Mouse (Mus musculus): ENCODE results near the gene Ddx56. TPM values are rescaled to one million over a fixed set of nuclear protein-coding genes. Genes with fewer than 3 reads are reported as not detected.

Gene Ddx56
- polyA plus RNA-seq, 1 experiment from 2014 or later: 64.2 TPM

- peak overlapping the region; percentile 94 for H3K27ac ChIP-seq (ENCODE audit: poor library complexity, severe bottlenecking)
- peaks cover 14% of the 10 kb centered on the region for H3K4me1 ChIP-seq (replicated peaks)
- H3K27me3 ChIP-seq (replicated peaks): no peaks in the 10 kb centered on the region
- H3K9ac ChIP-seq: peak overlapping the region; percentile 89
- WGBS: 9% methylated on average over 33 of the region's 33 CpGs
- peak; percentile 23 for ATAC-seq (ENCODE audit: insufficient number of reproducible peaks, low FRiP score)
- peak overlapping the region; percentile 83 for H3K4me3 ChIP-seq
- peaks cover 9% of the 10 kb centered on the region for H3K36me3 ChIP-seq
- no peaks in the 10 kb centered on the region for H3K9me3 ChIP-seq (replicated peaks)
- peak overlapping the region; percentile 68 for H3K4me2 ChIP-seq
Observed at GRCm38 (mm10) chr11:6292116-6292987, 24.8 kb upstream of the Ddx56 start.

GRCm38 (mm10) chr11:6291401-6292115 is 24.0 kb upstream of the Ddx56 start, which contains the start of gene Ogdh:
Gene Ogdh (plus strand): TSS chr11:6291633.
- H3K9me3 ChIP-seq (replicated peaks): no peaks in the 10 kb centered on the region
- ATAC-seq (ENCODE audit: insufficient number of reproducible peaks, low FRiP score): peak; percentile 96
- H3K9ac ChIP-seq: peak within 1 kb of the TSS; percentile 89
- H3K27ac ChIP-seq (ENCODE audit: poor library complexity, severe bottlenecking): peak within 1 kb of the TSS; percentile 94
- H3K4me3 ChIP-seq: peak within 1 kb of the TSS; percentile 83
- H3K4me1 ChIP-seq (replicated peaks): peaks cover 14% of the 10 kb centered on the region
- under 1% methylated on average over 77 of the region's 77 CpGs for WGBS
- H3K27me3 ChIP-seq (replicated peaks): no peaks in the 10 kb centered on the region
- peaks cover under 1% of the 10 kb centered on the region; the same call in 1 of the 2 replicates for H3K36me3 ChIP-seq
- peak within 1 kb of the TSS; percentile 68 for H3K4me2 ChIP-seq

- H3K4me2 ChIP-seq: peak overlapping the region; percentile 68
- WGBS: 24% methylated on average over 3 of the region's 3 CpGs
- H3K4me3 ChIP-seq: peak overlapping the region; percentile 83
- H3K27ac ChIP-seq (ENCODE audit: poor library complexity, severe bottlenecking): peak overlapping the region; percentile 94
- H3K9ac ChIP-seq: peak overlapping the region; percentile 89
- peaks cover 14% of the 10 kb centered on the region for H3K4me1 ChIP-seq (replicated peaks)
- no peaks in the 10 kb centered on the region for H3K9me3 ChIP-seq (replicated peaks)
- H3K27me3 ChIP-seq (replicated peaks): no peaks in the 10 kb centered on the region
- H3K36me3 ChIP-seq: no peaks in the 10 kb centered on the region
- no peak for ATAC-seq (ENCODE audit: insufficient number of reproducible peaks, low FRiP score)
Observed at GRCm38 (mm10) chr11:6290883-6291282, 23.3 kb upstream of the Ddx56 start.

GRCm38 (mm10) chr11:6290138-6290537 is 22.6 kb upstream of the Ddx56 start:
- 84% methylated on average over 3 of the region's 3 CpGs for WGBS
- no peaks in the 10 kb centered on the region for H3K9me3 ChIP-seq (replicated peaks)
- H3K9ac ChIP-seq: no peak overlapping the region
- no peak overlapping the region for H3K4me2 ChIP-seq
- H3K27me3 ChIP-seq (replicated peaks): no peaks in the 10 kb centered on the region
- H3K4me1 ChIP-seq (replicated peaks): peaks cover 14% of the 10 kb centered on the region
- ATAC-seq (ENCODE audit: insufficient number of reproducible peaks, low FRiP score): no peak
- H3K36me3 ChIP-seq: no peaks in the 10 kb centered on the region
- H3K4me3 ChIP-seq: no peak overlapping the region
- H3K27ac ChIP-seq (ENCODE audit: poor library complexity, severe bottlenecking): no peak overlapping the region

- Histone ChIP-seq H3K9me3 (replicated peaks) (peaks cover 9% of the 10 kb centered on the region; the same call in 1 of the 2 replicates), H3K27me3 (replicated peaks) (no peaks in the 10 kb centered on the region), H3K27ac (ENCODE audit: poor library complexity, severe bottlenecking) (no peak overlapping the region), H3K4me2 (no peak overlapping the region), H3K9ac (no peak overlapping the region), H3K4me1 (replicated peaks) (no peaks in the 10 kb centered on the region), H3K36me3 (no peaks in the 10 kb centered on the region), H3K4me3 (no peak overlapping the region)
- ATAC-seq (ENCODE audit: insufficient number of reproducible peaks, low FRiP score): no peak
- 68% methylated on average over 3 of the region's 3 CpGs for WGBS
Observed at GRCm38 (mm10) chr11:6282940-6283339, 15.4 kb upstream of the Ddx56 start.

- 80% methylated on average over 3 of the region's 3 CpGs for WGBS
- ATAC-seq (ENCODE audit: insufficient number of reproducible peaks, low FRiP score): no peak
- peaks cover 17% of the 10 kb centered on the region for H3K4me1 ChIP-seq (replicated peaks)
- H3K36me3 ChIP-seq: peaks cover 16% of the 10 kb centered on the region
- H3K4me3 ChIP-seq: no peak overlapping the region
- no peak overlapping the region for H3K27ac ChIP-seq (ENCODE audit: poor library complexity, severe bottlenecking)
- no peak overlapping the region for H3K9ac ChIP-seq
- H3K9me3 ChIP-seq (replicated peaks): peaks cover 9% of the 10 kb centered on the region; the same call in 1 of the 2 replicates
- no peaks in the 10 kb centered on the region for H3K27me3 ChIP-seq (replicated peaks)
- H3K4me2 ChIP-seq: no peak overlapping the region
Observed at GRCm38 (mm10) chr11:6276466-6276865, 8.9 kb upstream of the Ddx56 start.

- ATAC-seq (ENCODE audit: insufficient number of reproducible peaks, low FRiP score): no peak; the same call in 1 of the 2 replicates
- Histone ChIP-seq H3K4me2 (peak overlapping the region; percentile 90), H3K27ac (ENCODE audit: poor library complexity, severe bottlenecking) (no peak overlapping the region)
Observed at GRCm38 (mm10) chr11:6275094-6275484, 7.5 kb upstream of the Ddx56 start.

GRCm38 (mm10) chr11:6274387-6275093 is 7.0 kb upstream of the Ddx56 start, which contains the start of gene Tmed4:
Gene Tmed4 (minus strand): TSS chr11:6274870.
- ATAC-seq (ENCODE audit: insufficient number of reproducible peaks, low FRiP score): peak; percentile 98
- Histone ChIP-seq H3K4me2 (peak within 1 kb of the TSS; percentile 90), H3K27ac (ENCODE audit: poor library complexity, severe bottlenecking) (no peak within 1 kb of the TSS; the same call in 1 of the 2 replicates), H3K36me3 (peaks cover 28% of the 10 kb centered on the region), H3K4me3 (peak within 1 kb of the TSS; percentile 94), H3K4me1 (replicated peaks) (peaks cover 17% of the 10 kb centered on the region), H3K9ac (peak within 1 kb of the TSS; percentile 97), H3K27me3 (replicated peaks) (no peaks in the 10 kb centered on the region), H3K9me3 (replicated peaks) (no peaks in the 10 kb centered on the region)
- under 1% methylated on average over 39 of the region's 39 CpGs for WGBS

More at GRCm38 (mm10) chr11:6275094-6275484, 7.5 kb upstream of the Ddx56 start:
- Histone ChIP-seq H3K9ac (0 out of 2 replicates have a peak overlapping the region, but pooled peaks have one; percentile 53), H3K27me3 (replicated peaks) (no peaks in the 10 kb centered on the region), H3K4me1 (replicated peaks) (peaks cover 17% of the 10 kb centered on the region), H3K36me3 (peaks cover 28% of the 10 kb centered on the region), H3K4me3 (peak overlapping the region; percentile 94), H3K9me3 (replicated peaks) (peaks cover 1% of the 10 kb centered on the region; the same call in 1 of the 2 replicates)
- 26% methylated on average over 7 of the region's 7 CpGs for WGBS

GRCm38 (mm10) chr11:6273607-6274006 is 6.0 kb upstream of the Ddx56 start:
- Histone ChIP-seq H3K27me3 (replicated peaks) (no peaks in the 10 kb centered on the region), H3K9me3 (replicated peaks) (no peaks in the 10 kb centered on the region), H3K9ac (peak overlapping the region; percentile 97), H3K36me3 (peaks cover 28% of the 10 kb centered on the region), H3K4me2 (peak overlapping the region; percentile 90), H3K4me1 (replicated peaks) (peaks cover 17% of the 10 kb centered on the region), H3K4me3 (peak overlapping the region; percentile 94), H3K27ac (ENCODE audit: poor library complexity, severe bottlenecking) (no peak overlapping the region)
- 57% methylated on average over 11 of the region's 11 CpGs for WGBS
- no peak for ATAC-seq (ENCODE audit: insufficient number of reproducible peaks, low FRiP score)

GRCm38 (mm10) chr11:6266621-6267020 is 951 bp downstream of the Ddx56 start:
- Histone ChIP-seq H3K27me3 (replicated peaks) (no peaks in the 10 kb centered on the region), H3K36me3 (peaks cover 61% of the 10 kb centered on the region), H3K4me3 (peak overlapping the region; percentile 87), H3K27ac (ENCODE audit: poor library complexity, severe bottlenecking) (no peak overlapping the region), H3K9me3 (replicated peaks) (no peaks in the 10 kb centered on the region), H3K9ac (peak overlapping the region; percentile 84), H3K4me2 (peak overlapping the region; percentile 94), H3K4me1 (replicated peaks) (peaks cover 9% of the 10 kb centered on the region)
- ATAC-seq (ENCODE audit: insufficient number of reproducible peaks, low FRiP score): no peak
- WGBS: 67% methylated on average over 9 of the region's 9 CpGs
